Mouse (Mus musculus): Measurements from ENCODE around the gene Chn1.

The Chn1 gene

GRCm38 (mm10) chr2:73591246-73591645 lies 183.9 kb downstream of the Chn1 start:
- DNase-seq (ENCODE audit: low spot score) = no peak

- DNase-seq (ENCODE audit: low spot score) = no peak
Measured at GRCm38 (mm10) chr2:73590106-73590505, 185.0 kb downstream of the Chn1 start.

GRCm38 (mm10) chr2:73588951-73589350 lies 186.2 kb downstream of the Chn1 start:
- no peak for DNase-seq (ENCODE audit: low spot score)

GRCm38 (mm10) chr2:73587109-73587506 lies 188.0 kb downstream of the Chn1 start:
- DNase-seq (ENCODE audit: low spot score) = no peak

- DNase-seq (ENCODE audit: low spot score) = no peak
Measured at GRCm38 (mm10) chr2:73586392-73587108, 188.6 kb downstream of the Chn1 start.

GRCm38 (mm10) chr2:73585347-73585831 lies 189.8 kb downstream of the Chn1 start:
- no peak for DNase-seq (ENCODE audit: low spot score)

GRCm38 (mm10) chr2:73584645-73585346 lies 190.3 kb downstream of the Chn1 start:
- DNase-seq (ENCODE audit: low spot score) = peak; percentile 74

- no peak for DNase-seq (ENCODE audit: low spot score)
Measured at GRCm38 (mm10) chr2:73580720-73581119, 194.4 kb downstream of the Chn1 start.

- no peak for DNase-seq (ENCODE audit: low spot score)
Measured at GRCm38 (mm10) chr2:73580166-73580565, 195.0 kb downstream of the Chn1 start, which contains the start of gene Chrna1. TSS of gene Chrna1 (minus strand) at chr2:73580338.

GRCm38 (mm10) chr2:73579168-73579567 lies 196.0 kb downstream of the Chn1 start:
- DNase-seq (ENCODE audit: low spot score) = no peak

GRCm38 (mm10) chr2:73574418-73574817 lies 200.7 kb downstream of the Chn1 start:
- no peak for DNase-seq (ENCODE audit: low spot score)

- DNase-seq (ENCODE audit: low spot score) = no peak
Measured at GRCm38 (mm10) chr2:73573556-73573955, 201.6 kb downstream of the Chn1 start.

GRCm38 (mm10) chr2:73572539-73573372 lies 202.4 kb downstream of the Chn1 start:
- peak; percentile 61 for DNase-seq (ENCODE audit: low spot score)

- DNase-seq (ENCODE audit: low spot score) = no peak
Measured at GRCm38 (mm10) chr2:73571901-73572300, 203.2 kb downstream of the Chn1 start.

- no peak for DNase-seq (ENCODE audit: low spot score)
Measured at GRCm38 (mm10) chr2:73571304-73571703, 203.8 kb downstream of the Chn1 start.

- DNase-seq (ENCODE audit: low spot score) = peak; percentile 35
Measured at GRCm38 (mm10) chr2:73566989-73567605, 208.0 kb downstream of the Chn1 start.

- no peak for DNase-seq (ENCODE audit: low spot score)
Measured at GRCm38 (mm10) chr2:73566162-73566561, 209.0 kb downstream of the Chn1 start.

- DNase-seq (ENCODE audit: low spot score) = no peak
Measured at GRCm38 (mm10) chr2:73563690-73564089, 211.5 kb downstream of the Chn1 start.

GRCm38 (mm10) chr2:73562656-73563055 lies 212.5 kb downstream of the Chn1 start:
- DNase-seq (ENCODE audit: low spot score) = no peak

- no peak for DNase-seq (ENCODE audit: low spot score)
Measured at GRCm38 (mm10) chr2:73561665-73562063, 213.5 kb downstream of the Chn1 start.

GRCm38 (mm10) chr2:73560899-73561664 lies 214.1 kb downstream of the Chn1 start:
- no peak for DNase-seq (ENCODE audit: low spot score)

Measured in ovary, postnatal 36 days (tissue).